Mouse (Mus musculus): ENCODE results near the gene Nav2. TPM values are rescaled to one million over a fixed set of nuclear protein-coding genes. Genes with fewer than 3 reads are reported as not detected.

Gene Nav2
- polyA plus RNA-seq, 1 experiment from 2014 or later = 22.5 TPM

GRCm38 (mm10) chr7:48881971-48882609 lies 26.4 kb upstream of the Nav2 start:
- DNase-seq = no peak
- Histone ChIP-seq H3K27ac (replicated peaks; ENCODE audit: low read depth, low read length) (no peak overlapping the region), H3K4me3 (replicated peaks; ENCODE audit: low read depth, low read length) (peak overlapping the region; percentile 64), H3K9me3 (ENCODE audit: control insufficient read depth, low read length) (no peaks in the 10 kb centered on the region), H3K9ac (replicated peaks; ENCODE audit: low read length) (no peak overlapping the region), H3K4me1 (ENCODE audit: control insufficient read depth, insufficient read depth, low read length) (0 out of 2 replicates have a peak, but pooled peaks cover 2% of the 10 kb centered on the region), H3K36me3 (ENCODE audit: control insufficient read depth, insufficient read depth, low read length) (no peaks in the 10 kb centered on the region), H3K27me3 (ENCODE audit: control insufficient read depth, insufficient read depth, low read length) (peaks cover 36% of the 10 kb centered on the region; the same call in 1 of the 2 replicates), H3K4me2 (ENCODE audit: low read length) (peak overlapping the region; percentile 100)
- 1% methylated on average over 28 of the region's 28 CpGs for WGBS
- ATAC-seq (ENCODE audit: low FRiP score, low TSS enrichment) = no peak

- no peaks in the 10 kb centered on the region for H3K9me3 ChIP-seq (ENCODE audit: control insufficient read depth, low read length)
- 87% methylated on average over 4 of the region's 4 CpGs for WGBS
- ATAC-seq (ENCODE audit: low FRiP score, low TSS enrichment) (no peak), DNase-seq (no peak)
- 0 out of 2 replicates have a peak, but pooled peaks cover 2% of the 10 kb centered on the region for H3K4me1 ChIP-seq (ENCODE audit: control insufficient read depth, insufficient read depth, low read length)
- H3K4me2 ChIP-seq (ENCODE audit: low read length) = no peak overlapping the region
- H3K4me3 ChIP-seq (replicated peaks; ENCODE audit: low read depth, low read length) = no peak overlapping the region
- H3K9ac ChIP-seq (replicated peaks; ENCODE audit: low read length) = no peak overlapping the region
- H3K27me3 ChIP-seq (ENCODE audit: control insufficient read depth, insufficient read depth, low read length) = peaks cover 37% of the 10 kb centered on the region; the same call in 1 of the 2 replicates
- no peak overlapping the region for H3K27ac ChIP-seq (replicated peaks; ENCODE audit: low read depth, low read length)
- no peaks in the 10 kb centered on the region for H3K36me3 ChIP-seq (ENCODE audit: control insufficient read depth, insufficient read depth, low read length)
These were observed 24.8 kb upstream of the Nav2 start for GRCm38 (mm10) chr7:48883525-48884265.

- H3K9me3 ChIP-seq (ENCODE audit: control insufficient read depth, low read length) = no peaks in the 10 kb centered on the region
- H3K4me3 ChIP-seq (replicated peaks; ENCODE audit: low read depth, low read length) = no peak overlapping the region
- ATAC-seq (ENCODE audit: low FRiP score, low TSS enrichment) (no peak), DNase-seq (no peak)
- H3K4me1 ChIP-seq (ENCODE audit: control insufficient read depth, insufficient read depth, low read length) = 0 out of 2 replicates have a peak, but pooled peaks cover 2% of the 10 kb centered on the region
- no peak overlapping the region for H3K4me2 ChIP-seq (ENCODE audit: low read length)
- 78% methylated on average over 5 of the region's 5 CpGs for WGBS
- peaks cover 37% of the 10 kb centered on the region; the same call in 1 of the 2 replicates for H3K27me3 ChIP-seq (ENCODE audit: control insufficient read depth, insufficient read depth, low read length)
- no peak overlapping the region for H3K9ac ChIP-seq (replicated peaks; ENCODE audit: low read length)
- no peaks in the 10 kb centered on the region for H3K36me3 ChIP-seq (ENCODE audit: control insufficient read depth, insufficient read depth, low read length)
- no peak overlapping the region for H3K27ac ChIP-seq (replicated peaks; ENCODE audit: low read depth, low read length)
These were observed 24.3 kb upstream of the Nav2 start for GRCm38 (mm10) chr7:48884266-48884611.

GRCm38 (mm10) chr7:48887973-48888372 lies 20.5 kb upstream of the Nav2 start:
- 41% methylated on average over 8 of the region's 8 CpGs for WGBS

GRCm38 (mm10) chr7:48888751-48889150 lies 19.8 kb upstream of the Nav2 start:
- WGBS = 87% methylated on average over 2 of the region's 2 CpGs
- no peak overlapping the region for H3K9ac ChIP-seq (replicated peaks; ENCODE audit: low read length)
- peaks cover 4% of the 10 kb centered on the region; the same call in 1 of the 2 replicates for H3K4me1 ChIP-seq (ENCODE audit: control insufficient read depth, insufficient read depth, low read length)
- H3K4me2 ChIP-seq (ENCODE audit: low read length) = no peak overlapping the region
- H3K4me3 ChIP-seq (replicated peaks; ENCODE audit: low read depth, low read length) = no peak overlapping the region
- DNase-seq = no peak
- peaks cover 17% of the 10 kb centered on the region; the same call in 1 of the 2 replicates for H3K27me3 ChIP-seq (ENCODE audit: control insufficient read depth, insufficient read depth, low read length)
- H3K36me3 ChIP-seq (ENCODE audit: control insufficient read depth, insufficient read depth, low read length) = no peaks in the 10 kb centered on the region
- H3K9me3 ChIP-seq (ENCODE audit: control insufficient read depth, low read length) = no peaks in the 10 kb centered on the region
- no peak for ATAC-seq (ENCODE audit: low FRiP score, low TSS enrichment)
- no peak overlapping the region for H3K27ac ChIP-seq (replicated peaks; ENCODE audit: low read depth, low read length)

More at GRCm38 (mm10) chr7:48887973-48888372, 20.5 kb upstream of the Nav2 start:
- H3K4me1 ChIP-seq (ENCODE audit: control insufficient read depth, insufficient read depth, low read length) = peaks cover 4% of the 10 kb centered on the region; the same call in 1 of the 2 replicates
- no peak overlapping the region for H3K27ac ChIP-seq (replicated peaks; ENCODE audit: low read depth, low read length)
- H3K4me3 ChIP-seq (replicated peaks; ENCODE audit: low read depth, low read length) = no peak overlapping the region
- ATAC-seq (ENCODE audit: low FRiP score, low TSS enrichment) (no peak), DNase-seq (no peak)
- H3K27me3 ChIP-seq (ENCODE audit: control insufficient read depth, insufficient read depth, low read length) = peaks cover 22% of the 10 kb centered on the region; the same call in 1 of the 2 replicates
- H3K36me3 ChIP-seq (ENCODE audit: control insufficient read depth, insufficient read depth, low read length) = no peaks in the 10 kb centered on the region
- H3K9me3 ChIP-seq (ENCODE audit: control insufficient read depth, low read length) = no peaks in the 10 kb centered on the region
- no peak overlapping the region for H3K9ac ChIP-seq (replicated peaks; ENCODE audit: low read length)
- H3K4me2 ChIP-seq (ENCODE audit: low read length) = no peak overlapping the region

GRCm38 (mm10) chr7:48891029-48891428 lies 17.5 kb upstream of the Nav2 start:
- H3K27ac ChIP-seq (replicated peaks; ENCODE audit: low read depth, low read length) = no peak overlapping the region
- H3K9ac ChIP-seq (replicated peaks; ENCODE audit: low read length) = no peak overlapping the region
- H3K36me3 ChIP-seq (ENCODE audit: control insufficient read depth, insufficient read depth, low read length) = no peaks in the 10 kb centered on the region
- DNase-seq = no peak
- H3K9me3 ChIP-seq (ENCODE audit: control insufficient read depth, low read length) = no peaks in the 10 kb centered on the region
- no peak overlapping the region for H3K4me2 ChIP-seq (ENCODE audit: low read length)
- peaks cover 4% of the 10 kb centered on the region; the same call in 1 of the 2 replicates for H3K4me1 ChIP-seq (ENCODE audit: control insufficient read depth, insufficient read depth, low read length)
- peak; percentile 49; the same call in 1 of the 2 replicates for ATAC-seq (ENCODE audit: low FRiP score, low TSS enrichment)
- 31% methylated on average over 5 of the region's 5 CpGs for WGBS
- H3K27me3 ChIP-seq (ENCODE audit: control insufficient read depth, insufficient read depth, low read length) = peaks cover 8% of the 10 kb centered on the region; the same call in 1 of the 2 replicates
- H3K4me3 ChIP-seq (replicated peaks; ENCODE audit: low read depth, low read length) = no peak overlapping the region

- Histone ChIP-seq H3K27me3 (ENCODE audit: control insufficient read depth, insufficient read depth, low read length) (peaks cover 3% of the 10 kb centered on the region; the same call in 1 of the 2 replicates), H3K4me3 (replicated peaks; ENCODE audit: low read depth, low read length) (no peak overlapping the region), H3K9ac (replicated peaks; ENCODE audit: low read length) (no peak overlapping the region), H3K27ac (replicated peaks; ENCODE audit: low read depth, low read length) (no peak overlapping the region), H3K4me1 (ENCODE audit: control insufficient read depth, insufficient read depth, low read length) (peaks cover 11% of the 10 kb centered on the region), H3K9me3 (ENCODE audit: control insufficient read depth, low read length) (no peaks in the 10 kb centered on the region), H3K4me2 (ENCODE audit: low read length) (no peak overlapping the region), H3K36me3 (ENCODE audit: control insufficient read depth, insufficient read depth, low read length) (no peaks in the 10 kb centered on the region)
- ATAC-seq (ENCODE audit: low FRiP score, low TSS enrichment) = no peak
- WGBS = 67% methylated on average over 7 of the region's 7 CpGs
- no peak for DNase-seq
These were observed 15.4 kb upstream of the Nav2 start for GRCm38 (mm10) chr7:48893093-48893492.

- WGBS = under 1% methylated on average over 6 of the region's 6 CpGs
- Histone ChIP-seq H3K4me1 (ENCODE audit: control insufficient read depth, insufficient read depth, low read length) (peaks cover 11% of the 10 kb centered on the region), H3K9me3 (ENCODE audit: control insufficient read depth, low read length) (no peaks in the 10 kb centered on the region), H3K27ac (replicated peaks; ENCODE audit: low read depth, low read length) (no peak overlapping the region), H3K27me3 (ENCODE audit: control insufficient read depth, insufficient read depth, low read length) (peaks cover 3% of the 10 kb centered on the region; the same call in 1 of the 2 replicates), H3K4me3 (replicated peaks; ENCODE audit: low read depth, low read length) (no peak overlapping the region), H3K36me3 (ENCODE audit: control insufficient read depth, insufficient read depth, low read length) (no peaks in the 10 kb centered on the region), H3K9ac (replicated peaks; ENCODE audit: low read length) (no peak overlapping the region), H3K4me2 (ENCODE audit: low read length) (no peak overlapping the region)
- ATAC-seq (ENCODE audit: low FRiP score, low TSS enrichment) (0 out of 2 replicates have a peak, but pooled peaks have one; percentile 28), DNase-seq (peak; percentile 88)
These were observed 14.4 kb upstream of the Nav2 start for GRCm38 (mm10) chr7:48894152-48894551.
